Mouse (Mus musculus) ES-Bruce4 (cell line): ENCODE data around the gene Abcc4.

ENCODE experiments used
- CTCF ChIP-seq: IDR thresholded peaks from one replicate; pipeline ENCODE4 v1.8.1; 2011; ENCODE audit warnings: low read depth, low read length
- POLR2A ChIP-seq: IDR thresholded peaks from one replicate; pipeline ENCODE4 v1.8.1; 2011; ENCODE audit warnings: low read length; ENCODE audit not compliant: insufficient read depth

DNA sequence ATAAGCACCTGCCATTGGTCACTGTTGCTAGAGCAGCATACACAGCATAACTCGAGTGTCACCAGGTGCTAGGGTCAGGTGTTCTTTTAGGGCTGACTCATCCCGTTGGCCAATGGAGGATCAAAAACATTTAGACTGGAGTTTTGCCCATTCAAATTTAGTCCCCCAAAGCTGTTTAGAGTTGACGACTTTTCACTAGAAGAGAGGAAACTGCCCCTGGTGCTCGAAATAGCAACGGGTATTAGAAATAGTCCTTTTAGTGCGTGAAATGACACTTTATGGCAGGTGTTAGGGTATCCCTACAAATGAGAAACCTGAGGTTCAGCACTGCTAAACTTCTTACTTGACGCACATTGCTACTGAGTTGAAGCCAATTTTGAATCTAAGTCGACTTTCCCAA lies 265.9 kb downstream of the Abcc4 start:
- TF ChIP-seq POLR2A, result no peak
- TF ChIP-seq CTCF, result no peak
